Mouse (Mus musculus) testis, adult 2 months (tissue): Measurements from ENCODE around the gene Svs5. TPM values are rescaled to one million over a fixed set of nuclear protein-coding genes. Genes with fewer than 3 reads are reported as not detected.

Experiments used
- H3K27ac ChIP-seq: fragments of 200-500 bp; 2 replicates; pipeline ENCODE4 v1.5.1; 2012; ENCODE audit warnings: low read depth, low read length; ENCODE audit not compliant: control insufficient read depth, insufficient read depth
- H3K27me3 ChIP-seq: fragments of 200-500 bp; 2 replicates; pipeline ENCODE4 v1.6.1; 2012; ENCODE audit warnings: mild to moderate bottlenecking, low read length, moderate library complexity; ENCODE audit not compliant: control insufficient read depth, insufficient read depth
- H3K36me3 ChIP-seq: fragments of 200-500 bp; 2 replicates; pipeline ENCODE4 v1.6.1; 2012; ENCODE audit warnings: mild to moderate bottlenecking, low read length; ENCODE audit not compliant: control insufficient read depth, insufficient read depth
- H3K4me1 ChIP-seq: fragments of 200-500 bp; 2 replicates; pipeline ENCODE4 v1.6.1; 2012; ENCODE audit warnings: low read length; ENCODE audit not compliant: control insufficient read depth, insufficient read depth
- H3K4me3 ChIP-seq: fragments of 200-500 bp; 2 replicates; pipeline ENCODE4 v1.5.1; 2012; ENCODE audit warnings: low read depth, mild to moderate bottlenecking, low read length, moderate library complexity, mixed read lengths; ENCODE audit not compliant: control insufficient read depth
- CTCF ChIP-seq: fragments of 200-500 bp; IDR thresholded peaks from 2 replicates; pipeline ENCODE4 v1.5.1; 2012; ENCODE audit warnings: low read depth, mild to moderate bottlenecking, inconsistent platforms, low read length, moderate library complexity; ENCODE audit not compliant: control insufficient read depth, insufficient read depth, insufficient replicate concordance
- POLR2A ChIP-seq: fragments of 200-500 bp; IDR thresholded peaks from 2 replicates; pipeline ENCODE4 v1.6.1; 2012; ENCODE audit warnings: low read depth, mild to moderate bottlenecking, inconsistent platforms, low read length, moderate library complexity; ENCODE audit not compliant: control insufficient read depth
- polyA plus RNA-seq: library from polyadenylated mRNA; depleted of rRNA; stranded (reverse); fragments of >200 nt; gene quantifications from 2 replicates; pipeline ENCODE4 v1.2.3, GENCODE M21; 2012

Gene Svs5
- polyA plus RNA-seq, 1 experiment: 4.2 TPM

- Histone ChIP-seq H3K36me3 (no peaks in the 10 kb centered on the region), H3K27ac (no peak overlapping the region), H3K4me1 (peaks cover 4% of the 10 kb centered on the region; the same call in 1 of the 2 replicates), H3K27me3 (no peaks in the 10 kb centered on the region), H3K4me3 (no peak overlapping the region)
- no peak for TF ChIP-seq POLR2A
- no peak for TF ChIP-seq CTCF
Measured at GRCm38 (mm10) chr2:164352697-164353096, 20.2 kb downstream of the Svs5 start.

- H3K36me3 ChIP-seq: no peaks in the 10 kb centered on the region
- H3K4me1 ChIP-seq: peaks cover 4% of the 10 kb centered on the region; the same call in 1 of the 2 replicates
- H3K4me3 ChIP-seq: no peak overlapping the region
- H3K27ac ChIP-seq: no peak overlapping the region
- TF ChIP-seq CTCF: no peak
- no peaks in the 10 kb centered on the region for H3K27me3 ChIP-seq
Measured at GRCm38 (mm10) chr2:164353356-164353755, 20.8 kb downstream of the Svs5 start.

- Histone ChIP-seq H3K36me3 (no peaks in the 10 kb centered on the region), H3K27me3 (no peaks in the 10 kb centered on the region), H3K4me3 (no peak overlapping the region), H3K27ac (no peak overlapping the region), H3K4me1 (no peaks in the 10 kb centered on the region)
- TF ChIP-seq POLR2A: no peak
Measured at GRCm38 (mm10) chr2:164356177-164356967, 23.8 kb downstream of the Svs5 start.

- H3K4me3 ChIP-seq: no peak overlapping the region
- no peaks in the 10 kb centered on the region for H3K27me3 ChIP-seq
- no peaks in the 10 kb centered on the region for H3K36me3 ChIP-seq
- no peaks in the 10 kb centered on the region for H3K4me1 ChIP-seq
- TF ChIP-seq CTCF (no peak), POLR2A (no peak)
- H3K27ac ChIP-seq: no peak overlapping the region
Measured at GRCm38 (mm10) chr2:164358373-164358772, 25.8 kb downstream of the Svs5 start.

GRCm38 (mm10) chr2:164359031-164359430 lies 26.5 kb downstream of the Svs5 start:
- TF ChIP-seq CTCF: no peak
- TF ChIP-seq POLR2A: no peak
- Histone ChIP-seq H3K4me3 (no peak overlapping the region), H3K27me3 (no peaks in the 10 kb centered on the region), H3K36me3 (no peaks in the 10 kb centered on the region), H3K4me1 (no peaks in the 10 kb centered on the region), H3K27ac (no peak overlapping the region)

GRCm38 (mm10) chr2:164359668-164360067 lies 27.1 kb downstream of the Svs5 start:
- Histone ChIP-seq H3K4me3 (no peak overlapping the region), H3K4me1 (no peaks in the 10 kb centered on the region), H3K27ac (no peak overlapping the region), H3K27me3 (no peaks in the 10 kb centered on the region), H3K36me3 (no peaks in the 10 kb centered on the region)
- no peak for TF ChIP-seq POLR2A
- TF ChIP-seq CTCF: no peak

- H3K36me3 ChIP-seq: no peaks in the 10 kb centered on the region
- no peak overlapping the region for H3K27ac ChIP-seq
- TF ChIP-seq CTCF (no peak), POLR2A (no peak)
- H3K27me3 ChIP-seq: no peaks in the 10 kb centered on the region
- no peak overlapping the region for H3K4me3 ChIP-seq
- no peaks in the 10 kb centered on the region for H3K4me1 ChIP-seq
Measured at GRCm38 (mm10) chr2:164360974-164361657, 28.6 kb downstream of the Svs5 start.
